Mouse (Mus musculus): ENCODE measurements around the gene Rpp21. TPM values are rescaled to one million over a fixed set of nuclear protein-coding genes. Genes with fewer than 3 reads are reported as not detected.

Rpp21 gene
- polyA plus RNA-seq, 1 experiment from 2014 or later: 193 TPM

- no peak overlapping the region for H3K4me3 ChIP-seq (ENCODE audit: low read length)
- H3K27me3 ChIP-seq (ENCODE audit: control insufficient read depth, insufficient read depth, low read depth, low read length): no peaks in the 10 kb centered on the region
- H3K4me1 ChIP-seq (replicated peaks; ENCODE audit: control insufficient read depth, insufficient read depth, low read length): peaks cover 9% of the 10 kb centered on the region
- no peaks in the 10 kb centered on the region for H3K9me3 ChIP-seq (ENCODE audit: control insufficient read depth, low read length)
- H3K4me2 ChIP-seq (ENCODE audit: low read depth, low read length): no peak overlapping the region
- no peak overlapping the region for H3K27ac ChIP-seq (ENCODE audit: low read length)
- H3K9ac ChIP-seq (ENCODE audit: low read length): no peak overlapping the region
- WGBS: 72% methylated on average over 5 of the region's 5 CpGs
- no peak for ATAC-seq (ENCODE audit: low read depth)
- H3K36me3 ChIP-seq (ENCODE audit: control insufficient read depth, insufficient read depth, low read length): peaks cover 42% of the 10 kb centered on the region
Measured at GRCm38 (mm10) chr17:36265834-36266233, 8.0 kb upstream of the Rpp21 start.

DNA sequence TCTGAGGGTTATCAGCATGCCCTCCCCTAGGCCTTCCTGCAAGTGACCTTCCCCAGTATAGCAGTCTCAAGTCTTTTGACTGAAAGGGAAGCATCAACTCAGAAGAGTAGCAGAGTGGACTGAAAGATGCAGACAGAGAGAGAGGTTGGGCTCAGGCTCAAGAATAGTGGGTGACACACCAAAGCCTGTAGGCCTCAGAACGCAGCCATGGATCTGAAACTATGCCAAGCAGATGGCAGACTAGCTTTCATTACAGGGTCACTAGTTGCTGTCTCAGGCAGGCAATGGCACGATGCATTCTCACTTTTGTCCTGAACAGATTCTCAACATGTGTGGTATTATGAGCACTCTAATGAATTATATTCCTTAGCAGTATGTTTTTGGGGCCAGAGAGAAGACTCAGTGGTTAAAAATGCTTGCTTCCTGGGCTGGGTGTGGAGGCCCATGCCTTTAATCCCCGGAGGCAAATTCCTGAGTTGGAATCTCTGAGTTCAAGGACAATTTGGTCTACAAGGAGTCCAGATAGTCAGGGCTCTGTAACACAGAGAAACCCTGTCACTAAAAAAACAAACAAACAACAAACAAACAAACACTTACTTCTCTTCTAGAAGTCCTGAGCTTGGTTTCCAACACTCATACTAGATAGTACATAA is 6.5 kb upstream of the Rpp21 start:
- Histone ChIP-seq H3K4me3 (ENCODE audit: low read length) (no peak overlapping the region), H3K9me3 (ENCODE audit: control insufficient read depth, low read length) (no peaks in the 10 kb centered on the region), H3K27ac (ENCODE audit: low read length) (no peak overlapping the region), H3K4me1 (replicated peaks; ENCODE audit: control insufficient read depth, insufficient read depth, low read length) (no peaks in the 10 kb centered on the region), H3K27me3 (ENCODE audit: control insufficient read depth, insufficient read depth, low read depth, low read length) (no peaks in the 10 kb centered on the region), H3K9ac (ENCODE audit: low read length) (no peak overlapping the region), H3K36me3 (ENCODE audit: control insufficient read depth, insufficient read depth, low read length) (peaks cover 49% of the 10 kb centered on the region), H3K4me2 (ENCODE audit: low read depth, low read length) (no peak overlapping the region)
- no peak for ATAC-seq (ENCODE audit: low read depth)
- 84% methylated on average over 3 of the region's 3 CpGs for WGBS

- H3K9me3 ChIP-seq (ENCODE audit: control insufficient read depth, low read length): no peaks in the 10 kb centered on the region
- H3K4me2 ChIP-seq (ENCODE audit: low read depth, low read length): no peak overlapping the region
- H3K9ac ChIP-seq (ENCODE audit: low read length): no peak overlapping the region
- no peaks in the 10 kb centered on the region for H3K27me3 ChIP-seq (ENCODE audit: control insufficient read depth, insufficient read depth, low read depth, low read length)
- no peak overlapping the region for H3K27ac ChIP-seq (ENCODE audit: low read length)
- 88% methylated on average over 9 of the region's 9 CpGs for WGBS
- no peak for ATAC-seq (ENCODE audit: low read depth)
- peaks cover 4% of the 10 kb centered on the region; the same call in 1 of the 2 replicates for H3K4me1 ChIP-seq (replicated peaks; ENCODE audit: control insufficient read depth, insufficient read depth, low read length)
- H3K36me3 ChIP-seq (ENCODE audit: control insufficient read depth, insufficient read depth, low read length): peaks cover 36% of the 10 kb centered on the region
- H3K4me3 ChIP-seq (ENCODE audit: low read length): no peak overlapping the region
Measured at GRCm38 (mm10) chr17:36261511-36262166, 3.8 kb upstream of the Rpp21 start.

GRCm38 (mm10) chr17:36257241-36257947 is 475 bp downstream of the Rpp21 start:
- Histone ChIP-seq H3K27me3 (ENCODE audit: control insufficient read depth, insufficient read depth, low read depth, low read length) (no peaks in the 10 kb centered on the region), H3K36me3 (ENCODE audit: control insufficient read depth, insufficient read depth, low read length) (peaks cover 19% of the 10 kb centered on the region), H3K9me3 (ENCODE audit: control insufficient read depth, low read length) (no peaks in the 10 kb centered on the region), H3K4me1 (replicated peaks; ENCODE audit: control insufficient read depth, insufficient read depth, low read length) (peaks cover 8% of the 10 kb centered on the region), H3K9ac (ENCODE audit: low read length) (peak overlapping the region; percentile 81), H3K4me2 (ENCODE audit: low read depth, low read length) (peak overlapping the region; percentile 58), H3K27ac (ENCODE audit: low read length) (peak overlapping the region; percentile 78), H3K4me3 (ENCODE audit: low read length) (peak overlapping the region; percentile 71)
- ATAC-seq (ENCODE audit: low read depth): peak; percentile 96
- 0% methylated on average over 37 of the region's 37 CpGs for WGBS

- peak overlapping the region; percentile 91 for H3K27ac ChIP-seq (ENCODE audit: low read length)
Measured at GRCm38 (mm10) chr17:36253087-36253600, 4.7 kb downstream of the Rpp21 start.

GRCm38 (mm10) chr17:36252250-36252876 is 5.5 kb downstream of the Rpp21 start:
- H3K27me3 ChIP-seq (ENCODE audit: control insufficient read depth, insufficient read depth, low read depth, low read length): peaks cover 7% of the 10 kb centered on the region
- H3K9me3 ChIP-seq (ENCODE audit: control insufficient read depth, low read length): no peaks in the 10 kb centered on the region
- H3K4me2 ChIP-seq (ENCODE audit: low read depth, low read length): peak overlapping the region; percentile 68
- 6% methylated on average over 25 of the region's 25 CpGs for WGBS
- ATAC-seq (ENCODE audit: low read depth): peak; percentile 75
- peak overlapping the region; percentile 59 for H3K9ac ChIP-seq (ENCODE audit: low read length)
- peak overlapping the region; percentile 91 for H3K27ac ChIP-seq (ENCODE audit: low read length)
- H3K4me1 ChIP-seq (replicated peaks; ENCODE audit: control insufficient read depth, insufficient read depth, low read length): peaks cover 17% of the 10 kb centered on the region
- H3K4me3 ChIP-seq (ENCODE audit: low read length): peak overlapping the region; percentile 46
- H3K36me3 ChIP-seq (ENCODE audit: control insufficient read depth, insufficient read depth, low read length): peaks cover 5% of the 10 kb centered on the region; the same call in 1 of the 2 replicates

More at GRCm38 (mm10) chr17:36253087-36253600, 4.7 kb downstream of the Rpp21 start:
- no peak overlapping the region for H3K4me2 ChIP-seq (ENCODE audit: low read depth, low read length)
- WGBS: 27% methylated on average over 6 of the region's 6 CpGs
- H3K36me3 ChIP-seq (ENCODE audit: control insufficient read depth, insufficient read depth, low read length): peaks cover 5% of the 10 kb centered on the region; the same call in 1 of the 2 replicates
- H3K4me1 ChIP-seq (replicated peaks; ENCODE audit: control insufficient read depth, insufficient read depth, low read length): peaks cover 17% of the 10 kb centered on the region
- no peaks in the 10 kb centered on the region for H3K9me3 ChIP-seq (ENCODE audit: control insufficient read depth, low read length)
- ATAC-seq (ENCODE audit: low read depth): 0 out of 2 replicates have a peak, but pooled peaks have one; percentile 7
- peaks cover 7% of the 10 kb centered on the region for H3K27me3 ChIP-seq (ENCODE audit: control insufficient read depth, insufficient read depth, low read depth, low read length)
- H3K9ac ChIP-seq (ENCODE audit: low read length): no peak overlapping the region
- H3K4me3 ChIP-seq (ENCODE audit: low read length): no peak overlapping the region

DNA sequence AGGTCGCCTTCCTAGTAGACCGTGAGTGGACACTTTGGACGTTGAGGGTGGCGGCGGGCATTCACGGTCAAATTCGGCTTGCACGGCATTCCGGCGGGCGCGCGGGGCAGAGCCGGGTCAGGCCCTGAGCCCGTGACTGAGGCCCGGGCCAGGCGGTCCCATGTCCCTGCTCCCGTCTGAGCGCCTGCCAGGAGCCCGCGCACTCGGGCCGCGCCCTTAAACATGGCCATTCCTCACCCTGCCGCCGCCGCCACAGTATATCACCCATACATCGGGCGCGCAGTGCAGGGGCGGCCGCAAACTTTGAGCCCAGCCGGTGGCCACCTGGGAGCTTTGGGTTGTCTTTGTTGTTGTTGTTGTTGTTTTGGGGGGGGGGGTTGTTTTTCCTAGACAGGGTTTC is 9.0 kb downstream of the Rpp21 start:
- Histone ChIP-seq H3K27me3 (ENCODE audit: control insufficient read depth, insufficient read depth, low read depth, low read length) (peaks cover 7% of the 10 kb centered on the region), H3K4me1 (replicated peaks; ENCODE audit: control insufficient read depth, insufficient read depth, low read length) (peaks cover 12% of the 10 kb centered on the region), H3K9me3 (ENCODE audit: control insufficient read depth, low read length) (no peaks in the 10 kb centered on the region), H3K9ac (ENCODE audit: low read length) (peak overlapping the region; percentile 54), H3K36me3 (ENCODE audit: control insufficient read depth, insufficient read depth, low read length) (no peaks in the 10 kb centered on the region), H3K4me2 (ENCODE audit: low read depth, low read length) (peak overlapping the region; percentile 46), H3K4me3 (ENCODE audit: low read length) (peak overlapping the region; percentile 21; the same call in 1 of the 2 replicates), H3K27ac (ENCODE audit: low read length) (no peak overlapping the region)
- 19% methylated on average over 33 of the region's 33 CpGs for WGBS
- ATAC-seq (ENCODE audit: low read depth): peak; percentile 43; the same call in 1 of the 2 replicates

DNA sequence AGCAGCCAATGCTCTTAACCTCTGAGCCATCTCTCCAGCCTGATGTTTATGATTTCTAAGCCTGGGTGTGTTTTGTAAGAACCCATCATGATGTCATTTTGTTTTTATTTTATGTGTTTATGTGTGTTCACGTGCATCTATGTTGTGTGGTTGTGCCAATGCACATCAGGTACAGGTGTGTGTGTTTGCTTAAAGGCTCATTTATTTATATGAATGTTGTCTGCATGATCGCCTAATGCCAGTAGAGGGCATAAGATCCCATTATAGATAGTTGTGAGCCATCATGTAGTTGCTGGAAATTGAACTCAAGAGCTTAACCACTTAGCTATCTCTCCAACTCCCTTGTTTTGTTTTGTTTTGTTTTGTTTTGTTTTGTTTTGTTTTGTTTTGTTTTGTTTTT is 12.1 kb downstream of the Rpp21 start:
- H3K4me2 ChIP-seq (ENCODE audit: low read depth, low read length): no peak overlapping the region
- WGBS: 81% methylated on average over 2 of the region's 2 CpGs
- H3K9ac ChIP-seq (ENCODE audit: low read length): no peak overlapping the region
- H3K27me3 ChIP-seq (ENCODE audit: control insufficient read depth, insufficient read depth, low read depth, low read length): peaks cover 7% of the 10 kb centered on the region
- peaks cover 7% of the 10 kb centered on the region; the same call in 1 of the 2 replicates for H3K4me1 ChIP-seq (replicated peaks; ENCODE audit: control insufficient read depth, insufficient read depth, low read length)
- no peaks in the 10 kb centered on the region for H3K9me3 ChIP-seq (ENCODE audit: control insufficient read depth, low read length)
- H3K36me3 ChIP-seq (ENCODE audit: control insufficient read depth, insufficient read depth, low read length): no peaks in the 10 kb centered on the region
- H3K27ac ChIP-seq (ENCODE audit: low read length): no peak overlapping the region
- no peak for ATAC-seq (ENCODE audit: low read depth)
- no peak overlapping the region for H3K4me3 ChIP-seq (ENCODE audit: low read length)
